Mouse (Mus musculus): ENCODE data around the gene Arhgap23. TPM values are rescaled to one million over a fixed set of nuclear protein-coding genes. Genes with fewer than 3 reads are reported as not detected.

Gene Arhgap23
- total RNA-seq, 2 experiments from 2014 or later: 51.0 to 52.3 TPM

DNA sequence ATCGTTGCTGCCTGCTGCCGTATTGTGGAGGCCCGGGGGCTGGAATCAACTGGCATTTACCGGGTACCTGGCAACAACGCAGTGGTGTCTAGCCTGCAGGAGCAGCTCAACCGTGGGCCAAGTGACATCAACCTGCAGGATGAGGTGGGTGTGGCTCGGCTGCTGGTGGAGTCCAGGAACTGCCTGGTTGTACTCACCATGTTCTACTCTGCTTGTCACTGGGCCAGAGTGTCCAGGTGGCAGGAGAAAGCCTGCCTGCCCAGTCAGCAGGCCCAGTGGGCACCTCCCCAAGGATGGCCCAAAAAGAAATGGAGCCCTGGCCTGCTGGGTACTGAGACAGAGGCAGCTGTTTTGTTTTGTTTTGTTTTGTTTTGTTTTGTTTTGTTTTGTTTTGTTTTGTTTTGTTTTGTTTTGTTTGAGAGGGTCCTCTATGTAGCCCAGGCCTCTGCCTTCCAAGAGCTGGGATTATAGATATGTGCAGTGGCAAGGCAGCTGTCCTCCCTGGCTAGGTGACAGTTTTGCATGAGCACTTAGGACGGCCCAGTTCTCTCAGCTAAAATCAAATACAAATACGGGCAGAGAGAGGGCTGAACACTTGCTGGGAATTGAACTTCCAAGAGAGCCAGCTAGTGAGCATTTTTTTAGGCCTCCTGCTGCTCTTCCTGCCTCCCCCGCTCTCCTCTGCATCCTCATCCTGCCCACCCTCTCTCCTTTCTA lies 51.3 kb downstream of the Arhgap23 start:
- DNase-seq: no peak

DNA sequence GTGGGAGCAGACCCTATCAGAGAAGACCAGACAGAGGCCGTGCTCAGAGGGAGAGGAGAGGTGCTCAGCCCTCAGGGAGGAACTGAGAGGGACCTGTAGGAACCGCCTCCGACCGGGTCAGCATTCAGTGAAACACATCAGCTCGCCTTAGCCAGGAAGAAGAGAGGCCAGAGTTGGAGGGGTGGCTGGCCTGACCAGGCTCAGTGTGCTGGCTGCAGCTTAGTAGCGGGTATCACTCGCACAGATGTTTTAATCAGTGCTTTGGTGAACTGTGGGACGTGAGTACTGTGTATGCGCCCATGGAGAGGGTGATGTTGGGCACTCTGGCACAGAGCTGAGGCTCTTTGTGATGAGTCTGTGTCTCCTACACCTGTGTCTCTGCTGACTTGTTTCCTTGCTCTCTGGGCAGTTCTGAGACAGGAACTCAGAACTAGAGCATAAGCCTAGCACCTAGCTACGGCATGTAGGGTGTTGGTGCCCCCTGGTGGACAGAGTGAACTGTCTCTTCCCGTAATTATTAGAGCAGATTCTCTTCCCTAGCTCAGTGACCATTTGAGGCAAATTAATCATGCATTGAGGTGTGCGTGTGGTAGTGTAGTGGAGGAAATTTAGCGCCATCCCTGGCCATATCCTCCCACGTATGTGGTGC lies 53.4 kb downstream of the Arhgap23 start:
- DNase-seq: peak; percentile 91

- no peak for DNase-seq
Measured at GRCm38 (mm10) chr11:97469828-97470227, 54.5 kb downstream of the Arhgap23 start.

GRCm38 (mm10) chr11:97471276-97471675 lies 55.9 kb downstream of the Arhgap23 start:
- no peak for DNase-seq

DNA sequence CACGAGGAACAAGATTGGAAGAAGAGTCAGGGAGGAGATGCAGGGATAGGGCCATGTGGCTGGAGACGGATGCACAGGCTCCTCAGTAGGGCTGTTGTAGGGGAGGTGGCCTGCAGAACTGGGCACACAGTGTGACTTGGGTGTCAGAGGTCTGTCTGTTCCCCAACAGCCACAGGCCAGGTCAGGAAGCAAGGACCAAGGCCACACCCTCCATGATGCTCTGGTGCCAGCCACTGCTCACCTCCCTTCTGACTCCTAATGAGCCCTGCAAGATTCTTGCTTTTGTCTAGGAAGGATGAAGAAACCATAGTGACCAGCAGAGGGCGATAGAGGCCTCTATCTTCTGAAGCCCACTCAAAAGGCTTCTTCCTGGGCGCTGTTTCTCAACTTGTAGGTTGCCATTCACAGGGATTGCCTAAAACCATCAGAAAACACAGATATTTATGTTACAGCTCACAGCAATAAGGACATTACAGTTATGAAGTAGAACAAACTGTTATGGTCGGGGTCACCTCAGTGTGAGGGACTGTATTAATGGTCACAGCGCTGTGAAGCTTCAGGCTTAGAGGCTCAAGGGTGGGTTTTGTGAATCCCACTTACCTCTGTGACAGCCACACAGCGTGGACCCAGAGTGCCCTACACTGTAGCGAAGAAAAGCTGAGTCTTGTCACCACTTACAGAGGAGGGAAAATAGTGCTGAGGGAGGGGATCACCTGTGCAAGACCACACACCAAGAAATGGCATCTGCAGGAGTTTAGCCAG lies 61.2 kb downstream of the Arhgap23 start:
- DNase-seq: peak; percentile 77

DNA sequence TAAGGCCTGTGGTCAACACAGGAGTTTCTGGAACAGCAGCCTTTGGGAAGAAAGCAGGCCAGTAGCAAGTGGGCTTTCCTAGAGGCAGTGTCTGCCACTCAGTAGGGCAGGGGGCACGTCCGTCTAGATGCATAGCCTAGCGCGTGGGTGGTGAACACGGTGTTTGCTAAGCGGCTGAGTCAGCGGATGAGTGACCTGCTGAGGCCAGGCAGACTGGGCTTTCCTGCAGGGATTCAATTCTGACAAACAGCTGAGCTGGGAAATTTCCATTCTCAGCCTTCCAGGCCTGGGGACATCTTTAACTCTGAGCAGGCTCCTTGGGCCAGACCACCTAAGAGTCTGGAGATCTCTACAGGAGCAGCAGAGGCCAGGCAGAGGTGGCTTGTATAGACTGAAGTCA lies 62.1 kb downstream of the Arhgap23 start:
- DNase-seq: no peak

DNA sequence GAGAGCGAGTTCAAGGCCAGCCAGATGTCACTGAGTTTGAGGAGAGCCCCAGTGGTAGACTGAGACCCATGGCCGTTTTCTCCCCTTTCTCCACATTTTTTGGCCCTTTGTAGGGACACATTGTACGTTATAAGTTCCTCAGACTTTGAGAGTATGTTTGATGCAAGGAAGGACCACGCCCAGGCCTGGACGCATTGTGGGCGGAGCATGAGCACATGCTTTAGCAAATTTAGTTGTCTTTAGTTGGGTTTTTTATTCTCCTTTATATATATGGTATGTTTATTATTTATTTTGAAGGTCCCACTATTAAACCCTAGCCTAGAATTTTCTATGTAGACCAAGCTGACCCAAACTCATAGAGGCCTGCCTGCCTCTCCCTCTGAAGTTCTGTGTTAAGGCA lies 63.0 kb downstream of the Arhgap23 start:
- DNase-seq: no peak

- DNase-seq: no peak
Measured at GRCm38 (mm10) chr11:97479085-97479484, 63.8 kb downstream of the Arhgap23 start.

DNA sequence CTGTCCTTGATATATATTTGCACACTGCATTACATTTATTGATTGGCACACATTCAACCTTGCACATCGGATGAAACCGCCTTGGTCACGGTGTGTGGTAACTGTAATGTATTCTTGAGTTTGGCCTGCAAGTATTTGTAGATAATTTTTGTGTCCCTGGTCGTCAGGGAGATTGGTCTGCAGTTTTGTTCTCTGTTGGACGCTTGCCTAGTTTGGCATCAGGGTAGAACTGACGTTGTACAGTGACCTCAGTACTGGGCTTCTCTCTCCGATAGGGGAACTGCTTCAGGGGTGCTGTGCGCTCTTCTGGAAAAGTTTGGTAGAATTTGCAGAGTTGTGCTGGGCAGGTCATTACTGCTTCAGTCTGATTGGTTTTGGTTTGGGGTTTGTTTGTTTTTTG lies 64.5 kb downstream of the Arhgap23 start:
- peak; percentile 61 for DNase-seq

GRCm38 (mm10) chr11:97485661-97486060 lies 70.3 kb downstream of the Arhgap23 start:
- no peak for DNase-seq

GRCm38 (mm10) chr11:97487656-97488055 lies 72.3 kb downstream of the Arhgap23 start:
- no peak for DNase-seq

GRCm38 (mm10) chr11:97489589-97490324 lies 74.4 kb downstream of the Arhgap23 start:
- DNase-seq: peak; percentile 81

- no peak for DNase-seq
Measured at GRCm38 (mm10) chr11:97491640-97492039, 76.3 kb downstream of the Arhgap23 start.

DNA sequence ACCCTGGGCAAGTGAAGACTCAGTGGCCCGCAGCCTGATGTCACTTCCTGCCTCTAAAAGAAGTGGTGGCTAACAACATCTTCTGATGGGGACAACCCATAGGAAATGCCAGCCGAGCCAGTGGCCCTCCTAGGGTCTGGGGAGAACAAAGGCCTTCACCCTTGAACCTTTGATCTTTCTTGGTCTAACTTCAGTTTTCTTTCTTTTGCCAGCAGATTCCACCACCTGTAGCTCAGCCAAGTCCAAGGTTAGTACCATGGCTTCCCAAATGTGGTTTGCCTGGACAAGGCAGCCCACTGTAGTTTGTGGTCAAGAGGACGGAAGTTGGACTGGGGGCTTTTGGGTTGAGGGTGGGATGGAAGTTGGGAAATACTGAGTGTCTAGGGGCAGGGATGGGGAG lies 77.5 kb downstream of the Arhgap23 start:
- DNase-seq: no peak

DNA sequence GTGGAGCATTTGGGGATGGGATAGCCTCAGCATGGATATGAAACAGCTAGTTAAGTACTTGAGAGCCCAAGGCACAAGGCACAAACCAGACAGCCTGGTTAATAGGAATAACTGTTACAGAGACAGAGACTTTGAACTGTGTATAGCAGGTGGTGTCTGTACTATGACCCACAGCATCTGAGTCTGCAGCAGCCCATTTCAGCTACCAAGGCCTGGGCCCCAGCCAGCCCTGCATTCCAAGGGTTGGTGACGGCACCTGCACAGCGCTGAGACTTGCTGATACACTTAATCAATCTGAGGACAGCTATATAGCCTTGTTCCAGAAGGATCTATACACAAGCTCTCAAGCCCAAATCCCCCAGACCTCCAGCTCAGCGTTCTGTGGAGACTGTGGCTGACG lies 82.2 kb downstream of the Arhgap23 start:
- no peak for DNase-seq

DNA sequence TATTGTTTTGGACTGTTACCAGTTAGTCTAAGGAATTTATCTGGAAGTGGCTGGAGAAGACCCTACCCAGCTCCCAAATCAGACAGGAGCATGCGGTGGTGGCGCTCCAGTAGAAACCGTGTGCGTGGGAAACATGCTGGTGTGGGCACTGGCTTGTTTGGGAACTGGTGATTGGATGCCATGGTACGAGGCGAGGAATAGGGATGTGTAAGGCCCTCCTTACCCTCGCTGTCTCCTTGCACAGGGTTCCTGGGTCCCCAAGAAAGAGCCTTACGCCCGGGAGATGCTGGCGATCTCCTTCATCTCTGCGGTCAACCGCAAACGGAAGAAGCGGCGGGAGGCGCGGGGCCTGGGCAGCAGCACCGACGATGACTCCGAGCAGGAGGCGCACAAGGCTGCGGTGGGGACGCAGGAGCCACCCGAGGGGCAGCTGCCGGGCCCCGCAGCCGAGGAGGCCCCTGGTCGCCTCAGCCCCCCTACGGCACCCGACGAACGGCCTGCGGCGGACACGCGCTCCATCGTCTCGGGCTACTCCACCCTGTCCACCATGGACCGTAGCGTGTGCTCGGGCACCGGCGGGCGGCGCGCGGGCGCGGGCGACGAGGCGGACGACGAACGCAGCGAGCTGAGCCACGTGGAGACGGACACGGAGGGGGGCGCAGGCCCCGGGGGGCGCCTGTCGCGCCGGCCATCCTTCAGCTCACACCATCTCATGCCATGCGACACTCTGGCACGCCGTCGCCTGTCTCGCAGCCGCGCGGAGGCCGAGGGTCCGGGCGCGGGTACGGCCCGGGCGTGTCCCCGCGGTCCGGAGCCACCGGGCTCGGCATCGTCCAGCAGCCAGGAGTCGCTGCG lies 84.8 kb downstream of the Arhgap23 start, which contains the start of gene 4933428G20Rik:
Gene 4933428G20Rik, minus strand, starts transcription at position 476 of the 855 bp plus-strand sequence.
- no peak for DNase-seq

- DNase-seq: no peak
Measured at GRCm38 (mm10) chr11:97500720-97501448, 85.6 kb downstream of the Arhgap23 start.

GRCm38 (mm10) chr11:97502383-97502782 lies 87.0 kb downstream of the Arhgap23 start:
- no peak for DNase-seq

GRCm38 (mm10) chr11:97502846-97503245 lies 87.5 kb downstream of the Arhgap23 start:
- DNase-seq: no peak

GRCm38 (mm10) chr11:97505784-97506183 lies 90.5 kb downstream of the Arhgap23 start:
- DNase-seq: no peak

DNA sequence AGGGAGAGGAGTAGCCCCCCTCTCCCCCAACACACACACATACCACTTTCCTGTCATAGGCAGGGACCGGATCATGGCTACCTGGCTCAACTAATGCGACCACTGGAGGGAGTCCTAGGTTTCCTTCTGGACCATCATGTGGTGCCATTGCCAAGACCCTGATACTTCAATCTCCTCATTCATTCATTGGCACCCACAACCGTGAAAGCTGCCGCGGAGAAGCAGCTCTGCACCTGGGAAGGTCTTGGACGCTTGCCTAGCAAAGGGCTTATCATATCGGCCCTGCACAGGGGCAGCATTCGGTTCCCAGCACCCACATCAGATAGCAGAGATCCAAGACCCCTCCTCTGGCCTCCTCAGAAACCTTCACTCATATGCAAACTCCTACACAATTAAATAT lies 91.0 kb downstream of the Arhgap23 start:
- DNase-seq: no peak

All from heart, postnatal 4 days (tissue).